Mouse (Mus musculus): ENCODE results near the gene Crygb. TPM values are rescaled to one million over a fixed set of nuclear protein-coding genes. Genes with fewer than 3 reads are reported as not detected.
"Not testable (repeated sequence)": the region's sequence is repeated elsewhere in the genome, so short reads cannot be mapped to it uniquely, and the experiment has no call there.

The Crygb gene
- polyA plus RNA-seq, 1 experiment, result not detected

- no peak for DNase-seq (ENCODE audit: low read depth)
Measured at GRCm38 (mm10) chr1:65067842-65068241, 14.2 kb downstream of the Crygb start.

GRCm38 (mm10) chr1:65064201-65064600 lies 17.9 kb downstream of the Crygb start:
- DNase-seq (ENCODE audit: low read depth), result no peak

- DNase-seq (ENCODE audit: low read depth), result no peak
Measured at GRCm38 (mm10) chr1:65063352-65063751, 18.7 kb downstream of the Crygb start, which contains the start of gene Crygd. TSS of gene Crygd (minus strand) at chr1:65063452.

- DNase-seq (ENCODE audit: low read depth), result no peak
Measured at GRCm38 (mm10) chr1:65052140-65052539, 29.9 kb downstream of the Crygb start.

GRCm38 (mm10) chr1:65051696-65052095 lies 30.4 kb downstream of the Crygb start:
- DNase-seq (ENCODE audit: low read depth), result no peak

- DNase-seq (ENCODE audit: low read depth), result not testable (repeated sequence)
Measured at GRCm38 (mm10) chr1:65050952-65051351, 31.1 kb downstream of the Crygb start, which contains the start of gene Cryge. TSS of gene Cryge (minus strand) at chr1:65051149.

- no peak for DNase-seq (ENCODE audit: low read depth)
Measured at GRCm38 (mm10) chr1:65048781-65049180, 33.3 kb downstream of the Crygb start.

GRCm38 (mm10) chr1:65046401-65047109 lies 35.5 kb downstream of the Crygb start:
- no peak for DNase-seq (ENCODE audit: low read depth)

GRCm38 (mm10) chr1:65043433-65043832 lies 38.7 kb downstream of the Crygb start:
- no peak for DNase-seq (ENCODE audit: low read depth)

- DNase-seq (ENCODE audit: low read depth), result peak; percentile 17
Measured at GRCm38 (mm10) chr1:65041837-65042236, 40.3 kb downstream of the Crygb start.

GRCm38 (mm10) chr1:65040806-65041205 lies 41.3 kb downstream of the Crygb start:
- no peak for DNase-seq (ENCODE audit: low read depth)

GRCm38 (mm10) chr1:65039679-65040078 lies 42.4 kb downstream of the Crygb start:
- no peak for DNase-seq (ENCODE audit: low read depth)

- DNase-seq (ENCODE audit: low read depth), result no peak
Measured at GRCm38 (mm10) chr1:65037542-65037941, 44.5 kb downstream of the Crygb start.

GRCm38 (mm10) chr1:65035513-65035912 lies 46.6 kb downstream of the Crygb start:
- no peak for DNase-seq (ENCODE audit: low read depth)

GRCm38 (mm10) chr1:65032641-65033040 lies 49.4 kb downstream of the Crygb start, which contains the start of gene Akr1cl:
TSS of gene Akr1cl (minus strand) at chr1:65032759.
- DNase-seq (ENCODE audit: low read depth), result no peak

Other genes starting within 250 kb of the Crygb start
- gene Plekhm3, start 125.5 kb downstream of the Crygb start, polyA plus RNA-seq (2012; rRNA removed), result 5.1 and 5.5 TPM in 2 replicates
- 1.1 and 1.2 TPM in 2 replicates for gene Akr1cl, start 49.5 kb downstream of the Crygb start, polyA plus RNA-seq (2012; rRNA removed)
- gene Cryge, start 31.1 kb downstream of the Crygb start, polyA plus RNA-seq (2012; rRNA removed), result 0.45 TPM in 1 of 2 replicates, not detected in the other
- 0.38 TPM in 1 of 2 replicates, not detected in the other for gene Crygd, start 18.8 kb downstream of the Crygb start, polyA plus RNA-seq (2012; rRNA removed)
- gene Crygc, start 8.6 kb downstream of the Crygb start, polyA plus RNA-seq (2012; rRNA removed), result 38.9 and 62.2 TPM in 2 replicates
- gene Cryga, start 21.1 kb upstream of the Crygb start, polyA plus RNA-seq (2012; rRNA removed), result not detected in 2 replicates
- not detected in 2 replicates for gene Gm28845, start 37.3 kb upstream of the Crygb start, polyA plus RNA-seq (2012; rRNA removed)
- gene D630023F18Rik, start 40.9 kb upstream of the Crygb start, polyA plus RNA-seq (2012; rRNA removed), result 0.23 TPM in 1 of 2 replicates, not detected in the other
- 63.7 and 86.8 TPM in 2 replicates for gene Idh1, start 104.2 kb upstream of the Crygb start, polyA plus RNA-seq (2012; rRNA removed)
- gene Pikfyve, start 104.4 kb upstream of the Crygb start, polyA plus RNA-seq (2012; rRNA removed), result 8.8 and 9.1 TPM in 2 replicates
- gene Pth2r, start 199.8 kb upstream of the Crygb start, polyA plus RNA-seq (2012; rRNA removed), result 0.05 TPM in 2 replicates